Mouse (Mus musculus) gastrocnemius, adult 8-10 months (tissue): ENCODE results near the gene Tmc1. TPM values are rescaled to one million over a fixed set of nuclear protein-coding genes. Genes with fewer than 3 reads are reported as not detected.
A peak's percentile ranks its signal among the peaks of the same experiment; 100 is the strongest.

Experiments
- DNase-seq, 2 experiments: peaks; one replicate each; pipeline ENCODE4 v3.0.0; 2022; ENCODE audit warnings: low spot score in 2 of 2
- total RNA-seq, 4 experiments: library from RNA; stranded (reverse); gene quantifications; 2 replicates each; pipeline ENCODE4 v1.2.4; 2022

Gene Tmc1
- total RNA-seq: not detected

DNA sequence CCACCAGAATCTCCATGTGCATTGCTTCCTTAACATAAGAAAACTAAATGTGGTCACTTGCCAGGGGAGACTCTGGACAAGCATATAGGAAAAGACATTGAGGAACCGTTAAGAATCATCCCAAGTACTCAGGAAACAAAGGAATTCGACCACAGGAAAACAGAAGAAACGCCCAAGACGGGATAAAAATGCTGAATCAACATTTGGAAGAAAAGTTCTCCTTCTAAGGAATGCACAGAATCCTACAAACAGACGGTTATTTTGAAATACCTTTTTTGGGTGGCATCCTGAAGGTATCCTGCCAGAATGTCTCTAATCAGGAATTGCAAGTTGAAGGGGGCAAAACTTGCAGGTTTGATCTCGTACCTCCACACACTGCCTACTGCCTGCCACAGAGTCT, at the start of gene Tmc1:
Gene Tmc1 (minus strand): TSS at position 329 of the 400 bp plus-strand sequence.
- DNase-seq: no peak

DNA sequence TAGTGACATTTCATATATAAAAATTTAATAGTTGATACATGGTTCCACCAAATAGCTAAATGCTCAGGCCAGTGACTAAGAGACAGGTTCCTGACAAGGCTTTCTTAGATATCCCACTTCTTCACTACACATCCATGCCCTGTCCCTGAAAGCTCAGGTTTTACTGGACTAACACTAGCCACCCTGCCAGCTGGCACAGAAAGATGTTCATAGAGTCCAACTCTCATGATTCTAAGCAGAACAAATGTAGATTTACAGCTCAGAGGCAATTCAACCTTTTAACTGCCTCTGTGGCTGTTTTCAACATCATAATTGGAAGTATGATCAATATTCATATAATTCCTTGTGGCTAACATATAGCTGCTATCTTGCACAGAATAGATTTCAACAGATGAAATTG, 47.5 kb upstream of the Tmc1 start:
- no peak for DNase-seq

DNA sequence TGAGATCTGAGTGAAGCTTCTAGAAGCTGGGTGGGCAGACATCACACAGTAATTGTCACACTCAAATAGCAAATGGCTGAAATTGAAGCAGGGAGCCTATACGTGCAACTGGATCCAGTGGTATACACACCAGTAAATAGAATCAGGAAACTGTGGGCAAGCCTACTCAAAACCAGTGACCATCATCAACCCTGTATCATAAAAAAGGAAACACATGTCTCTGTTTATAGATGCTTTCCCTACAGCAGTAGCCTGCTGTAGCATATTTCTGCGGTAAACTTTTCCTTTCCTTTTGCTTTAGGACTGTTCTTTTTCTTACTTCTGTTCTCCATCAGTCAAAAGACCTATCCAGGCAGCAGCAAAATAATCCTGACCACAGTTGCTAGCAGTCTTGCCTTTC, 25.2 kb upstream of the Tmc1 start:
- DNase-seq: no peak

DNA sequence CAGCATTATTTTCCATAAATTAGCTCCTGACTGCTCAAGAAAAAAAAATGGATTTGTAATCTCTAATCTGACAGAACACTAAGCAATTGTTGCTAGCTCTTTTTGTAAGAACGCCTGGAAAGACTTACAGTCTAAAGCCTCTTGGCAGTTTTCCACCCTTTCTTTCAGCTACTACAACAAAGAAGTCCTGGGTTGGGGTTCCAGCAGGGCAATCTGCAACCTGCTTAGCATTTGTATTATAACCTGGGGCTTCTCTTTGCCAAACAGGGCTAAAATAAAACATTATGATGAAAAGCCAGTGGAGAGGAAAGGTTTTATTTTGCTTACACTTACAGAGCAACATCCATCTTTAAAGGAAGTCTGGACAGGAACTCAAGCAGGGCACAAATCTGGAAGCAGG, 24.1 kb upstream of the Tmc1 start:
- DNase-seq: no peak

DNA sequence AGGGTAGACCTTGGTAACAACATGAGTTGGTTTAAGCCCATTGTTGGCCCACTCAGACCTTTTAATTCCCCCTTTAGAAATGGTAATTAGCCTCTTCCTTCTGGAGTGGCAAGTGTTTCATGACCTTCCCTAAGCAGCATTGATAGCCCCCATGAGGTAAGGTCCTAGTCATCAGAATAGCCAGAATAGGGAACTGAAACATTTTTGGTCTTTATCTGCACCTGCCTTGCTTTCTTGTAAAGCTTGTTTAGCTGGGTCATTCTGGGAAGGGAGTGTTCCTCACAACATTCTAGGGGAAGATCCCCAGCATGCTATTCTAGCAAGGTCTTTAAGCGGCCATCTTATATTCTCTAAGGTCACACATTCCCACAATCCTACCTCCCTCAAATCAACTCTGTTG, 17.9 kb upstream of the Tmc1 start:
- DNase-seq: no peak

DNA sequence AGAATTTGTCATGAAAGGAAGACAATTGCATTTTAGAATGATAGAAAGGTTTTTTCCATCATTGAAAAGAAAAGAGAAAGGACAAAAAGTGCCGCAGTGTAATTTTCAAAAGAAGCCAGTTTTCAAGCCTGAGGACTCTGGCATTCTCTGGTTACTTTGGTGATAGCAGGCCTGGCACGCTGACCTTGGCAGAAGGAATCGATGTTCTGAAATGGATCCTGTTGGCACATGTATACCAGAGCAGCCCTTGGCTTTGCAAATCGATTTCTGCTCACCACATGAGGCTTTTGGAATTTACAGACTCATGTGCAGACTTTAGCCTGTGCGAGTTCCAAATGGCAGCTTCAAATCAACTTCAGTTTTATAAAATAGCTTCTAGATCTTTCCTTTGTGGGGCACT, 813 bp upstream of the Tmc1 start:
- DNase-seq: no peak

DNA sequence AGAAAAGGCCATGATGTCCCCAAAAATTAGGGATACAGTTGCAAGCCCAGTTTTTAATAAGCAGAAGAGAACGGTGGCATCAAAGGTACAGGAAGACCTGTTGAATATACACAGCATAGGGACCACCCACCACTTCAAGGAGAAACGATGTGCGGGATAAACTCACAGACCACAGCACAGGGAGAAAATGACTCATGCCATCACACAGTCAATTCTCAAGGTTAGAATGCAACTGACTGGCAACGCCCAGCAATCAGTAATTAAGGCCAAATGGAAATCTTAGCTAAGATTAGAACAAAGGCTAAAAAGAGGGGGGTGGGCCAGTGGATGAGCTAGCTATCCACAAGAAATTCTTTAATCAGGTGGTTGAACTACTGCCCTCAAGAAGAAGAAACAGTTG, 9.6 kb downstream of the Tmc1 start:
- no peak for DNase-seq

DNA sequence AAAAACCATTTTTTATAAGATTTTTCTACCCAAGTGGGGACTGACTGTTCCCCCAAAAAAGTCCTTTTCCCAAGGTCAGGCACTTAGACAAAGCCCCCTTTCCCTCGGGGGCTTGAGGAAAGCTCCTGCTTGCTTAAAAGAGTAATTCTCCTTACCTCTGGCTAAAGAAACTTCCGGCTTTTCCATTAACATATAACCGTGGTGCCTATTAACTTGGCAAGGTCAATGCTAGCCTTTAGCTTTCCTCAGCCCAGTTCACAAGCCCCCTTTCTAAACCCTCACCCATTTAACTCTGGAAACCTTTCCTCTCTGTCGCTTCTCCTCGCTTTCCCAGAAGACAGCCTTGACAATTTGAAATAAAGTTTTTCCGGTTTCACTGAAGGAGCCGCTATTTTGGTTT, 29.7 kb downstream of the Tmc1 start:
- no peak for DNase-seq

DNA sequence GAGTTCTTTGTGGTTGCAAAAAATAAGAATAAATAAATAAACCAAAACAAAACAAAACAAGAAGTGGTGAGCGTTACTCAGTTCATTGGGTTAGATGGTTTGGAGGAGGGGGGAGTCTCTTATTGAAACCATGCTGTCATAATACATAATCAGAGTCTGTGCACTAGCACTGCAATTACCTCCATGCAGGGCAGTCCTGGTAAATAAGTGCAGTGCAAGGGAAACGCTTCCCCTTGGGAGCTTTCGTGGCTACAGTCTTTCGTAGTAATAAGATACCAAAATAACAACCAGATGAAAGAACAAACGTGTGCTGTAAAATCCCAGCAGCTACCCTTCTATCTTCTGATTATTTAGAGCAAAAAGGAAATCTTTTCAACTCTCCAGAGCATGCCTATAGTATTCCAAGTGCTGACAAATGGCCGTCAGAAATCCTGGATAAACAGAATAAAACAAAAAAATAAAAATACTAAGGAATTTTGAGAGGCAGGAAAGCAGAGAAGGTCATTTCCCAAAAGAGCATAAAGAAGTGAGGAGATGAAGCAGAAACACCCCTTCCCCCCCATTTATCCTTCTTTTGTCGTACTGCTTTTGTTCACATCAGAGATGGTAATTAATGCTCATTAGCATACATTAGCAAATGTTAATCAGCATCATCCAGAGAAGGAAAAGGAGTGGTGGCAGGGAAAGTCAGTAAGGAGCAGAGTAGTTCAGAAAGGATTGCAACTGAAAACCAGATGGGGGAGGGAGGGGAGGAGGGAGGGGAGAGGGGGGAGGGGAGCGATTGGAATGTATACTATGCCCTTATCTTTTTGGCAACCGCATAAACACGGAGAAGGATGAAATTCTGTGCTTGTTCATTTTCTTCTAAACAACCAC, 30.4 kb downstream of the Tmc1 start:
- DNase-seq: no peak

DNA sequence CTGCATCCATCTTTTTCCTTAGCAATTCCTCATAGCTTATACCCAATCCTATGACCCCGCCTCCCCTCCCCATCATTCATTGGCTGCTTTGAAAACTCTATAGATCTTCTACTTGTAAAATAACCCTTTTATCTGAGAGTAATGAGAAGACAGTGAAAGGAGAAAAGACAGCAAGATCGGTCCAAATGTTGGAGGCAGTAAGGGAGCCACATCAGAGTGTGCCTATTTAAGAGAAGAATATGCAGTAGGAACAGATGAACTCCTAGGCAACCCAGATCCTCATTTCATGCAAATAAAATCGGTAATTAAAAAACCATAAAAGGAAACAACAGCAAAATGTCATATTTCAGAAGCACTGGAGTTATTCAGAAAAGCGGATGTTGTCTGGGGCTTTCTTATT, 35.8 kb downstream of the Tmc1 start:
- DNase-seq: no peak

DNA sequence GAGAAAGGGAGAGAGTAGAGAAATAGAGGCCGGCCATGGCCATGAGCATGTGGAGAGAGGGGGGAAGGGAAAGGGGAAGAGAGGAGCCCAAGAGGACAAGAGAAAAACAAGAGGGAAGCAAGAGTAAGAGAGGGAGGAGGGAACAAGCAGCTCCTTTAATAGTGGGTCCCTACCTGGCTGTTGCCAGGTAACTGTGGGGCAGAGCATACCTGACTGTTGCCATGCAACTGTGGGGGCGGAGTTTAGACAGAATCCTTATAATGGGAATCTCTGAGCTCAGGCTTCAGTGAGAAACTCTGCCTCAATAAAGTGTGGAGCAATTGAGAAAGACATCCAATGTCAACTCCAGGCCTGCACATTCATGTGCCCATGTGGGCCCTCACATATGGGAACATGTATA, 38.9 kb downstream of the Tmc1 start:
- no peak for DNase-seq

DNA sequence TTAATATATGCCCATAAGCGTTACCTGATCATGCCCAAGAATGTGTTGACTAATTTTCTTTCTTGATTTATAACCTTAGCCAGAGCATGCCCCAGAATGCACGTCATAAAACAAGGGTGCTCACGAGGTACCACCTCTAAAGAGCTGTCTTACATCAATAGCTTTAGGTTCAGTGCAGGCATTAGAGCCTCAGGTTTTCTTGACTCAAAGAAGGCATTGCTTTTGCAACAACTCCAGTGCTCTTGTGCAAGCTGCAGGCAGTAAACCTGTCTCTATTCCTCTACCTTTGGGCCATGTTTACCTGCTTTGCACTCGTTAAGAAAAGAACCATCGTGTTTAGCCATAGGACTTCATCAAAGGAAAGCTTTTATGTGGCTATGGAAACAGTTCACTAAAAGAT, 43.6 kb downstream of the Tmc1 start:
- no peak for DNase-seq

DNA sequence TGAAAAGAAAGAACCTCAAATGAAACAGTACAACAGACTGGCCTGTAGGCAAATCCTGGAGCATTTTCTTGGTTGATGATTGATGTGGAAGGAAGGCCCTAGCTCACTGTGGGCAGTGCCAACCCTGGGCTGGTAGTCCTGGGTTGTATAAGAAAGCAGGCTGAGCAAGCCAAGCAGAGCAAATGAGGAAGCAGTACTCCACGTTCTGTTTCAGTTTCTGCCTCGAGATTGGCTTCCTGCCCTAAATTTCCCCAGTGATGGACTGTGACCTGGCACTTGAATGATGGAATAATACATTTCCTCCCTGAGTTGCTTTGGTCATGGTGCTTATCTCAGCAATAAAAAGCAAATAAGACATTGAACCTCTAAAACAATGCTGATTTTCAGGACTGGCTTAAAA, 72.8 kb downstream of the Tmc1 start:
- DNase-seq: no peak

DNA sequence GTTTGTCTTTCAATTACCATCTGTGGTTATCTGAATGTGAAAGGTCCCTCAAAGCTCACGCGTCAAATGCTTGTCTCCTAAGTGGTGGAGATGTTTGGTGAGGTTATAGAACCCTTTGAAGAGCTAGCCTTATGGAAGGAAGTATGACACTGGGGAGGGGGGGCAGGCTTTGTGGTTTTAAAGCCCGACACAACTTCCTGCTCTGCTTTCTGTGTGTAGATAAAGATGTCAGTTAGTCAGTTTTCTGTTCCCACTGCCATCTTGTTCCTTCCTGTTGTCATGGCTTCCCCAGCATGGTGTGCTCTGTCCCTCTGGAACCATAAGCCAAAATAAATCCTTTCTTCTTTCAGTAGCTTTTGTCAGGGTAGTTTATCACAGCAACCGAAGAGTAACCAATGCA, 78.1 kb downstream of the Tmc1 start:
- DNase-seq: no peak

DNA sequence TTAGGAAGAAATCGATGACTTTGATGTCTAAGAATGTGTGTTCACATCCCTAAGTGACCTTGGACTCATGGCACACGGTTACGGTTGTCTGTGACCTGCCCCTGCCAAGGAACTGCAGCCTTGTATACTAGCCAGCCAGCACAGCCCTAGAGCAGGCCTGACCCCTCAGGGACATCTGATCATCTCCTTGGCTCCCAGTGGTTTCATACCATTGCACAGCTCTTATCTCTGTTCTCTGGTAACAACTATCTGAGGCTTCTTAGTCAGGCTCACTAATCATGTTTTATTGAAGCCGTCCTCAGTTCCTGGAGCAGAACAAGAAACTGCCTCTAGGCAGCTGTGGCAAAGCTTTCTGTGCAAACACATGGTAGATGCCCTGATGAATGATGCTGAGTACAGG, 92.2 kb downstream of the Tmc1 start:
- no peak for DNase-seq

DNA sequence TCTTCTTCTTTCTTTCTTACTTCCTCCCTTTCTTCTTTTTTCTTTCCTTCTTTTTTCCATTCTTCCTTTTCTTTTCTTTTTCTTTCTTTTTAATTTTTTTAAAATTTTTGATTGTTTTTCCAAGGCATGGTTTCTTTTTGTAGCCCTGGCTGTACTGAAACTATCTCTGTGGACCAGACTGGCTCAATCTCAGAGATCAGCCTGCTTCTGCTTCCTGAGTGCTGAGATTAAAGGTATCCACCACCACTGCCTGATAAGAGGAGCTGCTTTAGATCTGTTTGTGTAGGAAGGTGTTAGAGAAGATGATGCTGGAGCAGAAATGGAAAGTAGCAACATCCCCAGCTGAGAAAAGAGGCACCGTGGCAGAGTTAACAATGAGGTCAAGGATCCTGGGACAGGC, 93.7 kb downstream of the Tmc1 start:
- DNase-seq: no peak

DNA sequence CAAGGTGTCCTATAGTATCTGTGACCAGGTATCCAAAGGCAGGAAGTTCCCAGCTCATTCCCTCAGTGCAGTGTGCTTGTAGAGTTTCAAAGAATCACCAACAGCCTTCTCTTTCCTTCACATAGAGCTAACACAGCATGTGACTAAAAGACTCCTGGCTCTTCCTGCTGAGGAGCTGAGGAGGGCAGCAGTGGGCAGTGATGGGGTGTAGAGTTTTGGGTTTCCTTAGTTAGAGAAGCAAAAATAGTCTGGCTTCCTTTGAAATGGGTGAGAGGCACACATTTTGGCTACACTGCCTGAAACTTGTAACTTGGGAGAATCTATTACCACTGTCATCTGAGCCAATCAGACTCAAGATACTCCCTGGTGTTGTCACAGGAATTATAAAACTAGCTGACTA, 96.2 kb downstream of the Tmc1 start:
- no peak for DNase-seq

DNA sequence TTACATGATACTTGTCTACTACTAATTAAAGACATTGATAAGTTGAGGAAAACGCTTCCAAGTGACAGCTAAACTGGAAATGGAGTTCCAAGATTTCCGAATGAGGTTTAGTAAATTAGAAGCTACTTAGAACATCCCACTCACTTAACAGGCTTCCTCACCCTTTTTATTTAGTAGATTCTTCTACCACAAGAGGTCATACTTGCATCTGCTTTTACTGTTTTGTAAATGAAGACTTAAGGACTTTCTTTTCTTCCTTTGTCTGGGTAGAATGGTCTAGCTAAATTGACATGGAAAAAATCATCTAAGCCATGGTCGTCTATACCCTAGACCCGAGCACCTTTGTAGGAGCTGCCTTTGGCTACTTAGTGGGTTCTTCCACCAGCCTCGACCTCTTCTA, 105.1 kb downstream of the Tmc1 start:
- no peak for DNase-seq

DNA sequence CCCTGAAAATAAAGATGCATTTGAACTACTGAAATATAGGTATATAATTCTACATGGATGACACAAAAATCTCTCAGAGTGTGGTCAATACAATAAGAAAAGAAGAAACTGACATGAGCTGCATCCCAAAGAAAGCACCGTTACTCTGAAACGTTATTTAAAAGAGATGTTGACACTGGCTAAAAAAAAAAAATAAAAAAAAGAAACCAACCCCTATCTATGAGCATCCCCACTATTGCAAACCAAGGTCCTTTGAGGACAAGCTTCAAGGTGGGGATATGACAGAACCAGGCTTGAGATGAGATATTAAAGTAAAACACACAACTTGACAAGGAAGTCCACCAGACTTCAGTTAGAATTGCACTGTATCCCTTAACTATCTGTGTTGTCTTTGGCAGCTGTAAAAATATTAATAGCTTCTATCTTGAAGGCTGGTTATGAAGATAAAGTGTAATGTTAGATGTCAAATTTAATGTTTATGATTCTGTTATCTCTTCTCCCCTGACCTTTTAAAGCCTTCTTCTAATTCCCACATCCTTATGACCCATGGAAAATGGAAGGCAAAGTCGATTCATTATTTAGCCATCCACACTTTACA, 106.4 kb downstream of the Tmc1 start:
- no peak for DNase-seq

DNA sequence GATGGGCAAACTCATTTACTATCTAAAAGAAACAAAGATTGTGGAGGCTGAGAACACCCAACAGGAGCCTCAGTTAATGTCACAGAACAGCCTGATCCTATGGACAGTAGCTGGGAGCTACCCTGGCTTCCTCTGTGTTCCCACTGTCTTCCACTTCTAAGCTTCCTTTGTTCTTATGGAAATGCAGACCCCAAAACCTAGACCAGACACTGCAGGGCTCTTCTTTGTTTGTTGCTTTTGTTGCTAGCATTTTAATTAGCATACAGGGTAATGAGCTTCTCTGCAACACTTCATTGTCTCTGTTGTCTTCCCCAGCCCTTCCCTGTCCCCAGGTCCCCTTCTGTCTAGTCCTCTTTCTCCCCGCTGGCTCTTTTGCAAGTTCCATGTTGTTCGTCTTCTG, 116.6 kb downstream of the Tmc1 start:
- DNase-seq: no peak

DNA sequence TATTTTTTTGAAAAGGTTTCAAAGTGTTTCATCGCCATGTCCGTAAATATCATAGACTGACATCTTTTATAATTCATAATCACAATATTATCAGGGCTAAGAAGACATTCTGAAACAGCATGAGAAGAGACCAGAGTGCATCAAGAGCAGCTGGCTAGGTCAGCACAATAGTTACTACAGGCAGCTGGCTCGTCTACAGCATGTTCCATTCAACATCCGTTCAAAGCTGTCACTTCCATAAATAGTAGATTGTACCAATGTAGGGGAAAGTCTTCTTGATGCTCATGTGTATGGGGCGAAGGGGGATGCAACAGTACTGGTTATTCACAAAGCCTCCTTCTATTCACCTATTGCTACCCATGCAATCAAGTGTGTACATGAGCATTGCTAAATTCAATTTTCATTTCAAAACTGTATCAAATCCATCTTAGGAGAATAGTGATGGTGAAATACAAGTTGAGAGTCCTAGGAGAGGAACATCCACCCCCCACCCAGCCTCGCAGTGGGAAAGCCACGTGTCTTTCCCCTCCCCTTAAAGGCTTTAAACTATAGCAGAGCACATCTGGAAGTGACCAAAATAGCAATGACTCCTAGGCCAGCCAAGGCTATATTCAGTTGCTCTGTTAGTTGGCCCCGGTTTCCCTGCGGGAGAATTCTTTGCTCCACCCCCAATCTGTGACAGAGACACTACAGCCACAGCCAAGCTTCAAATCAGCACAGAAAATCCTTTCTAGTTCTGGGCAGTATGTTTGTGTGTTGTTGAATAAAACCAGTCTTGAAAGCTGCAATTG, 117.8 kb downstream of the Tmc1 start:
- peak; percentile 3 to 6 for DNase-seq

DNA sequence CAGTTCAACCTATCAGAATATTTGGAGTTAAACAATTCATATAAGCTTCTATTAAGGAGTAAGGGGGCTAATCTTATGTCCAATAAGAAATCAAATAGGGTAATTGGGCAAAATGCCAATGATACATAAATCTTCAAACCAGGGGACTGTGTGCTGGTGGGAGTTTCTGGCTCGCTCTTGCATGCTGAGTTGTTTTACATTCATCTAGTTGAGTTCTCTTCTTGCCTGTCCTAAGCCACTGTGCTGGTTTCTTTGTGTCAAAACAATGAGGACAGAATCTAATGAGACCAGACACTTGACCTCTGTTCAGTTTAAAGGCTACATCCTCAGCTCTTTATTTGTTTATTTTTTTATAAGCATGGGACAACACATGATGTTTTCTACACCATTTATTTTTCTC, 119.1 kb downstream of the Tmc1 start:
- no peak for DNase-seq

DNA sequence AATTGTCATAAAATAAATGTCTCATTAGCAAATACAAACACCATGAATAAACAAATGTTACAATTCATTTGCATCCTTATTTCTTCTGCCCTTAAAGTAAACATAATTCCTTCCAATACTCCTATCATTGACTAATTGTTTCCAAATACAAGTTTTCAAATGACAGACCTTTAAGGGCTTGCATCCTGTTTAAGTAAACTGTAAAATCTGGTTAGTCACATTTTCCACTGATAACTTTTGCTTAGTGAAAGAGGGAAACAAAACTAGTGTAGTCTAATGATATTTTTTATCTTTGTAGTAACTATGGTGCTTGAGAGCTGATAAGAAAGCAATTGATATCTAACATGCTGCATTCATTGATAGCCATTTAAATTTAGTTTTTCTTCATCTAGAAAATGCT, 154.5 kb downstream of the Tmc1 start:
- no peak for DNase-seq
